Mouse (Mus musculus): ENCODE data around the gene Heg1.
A peak's percentile ranks its signal among the peaks of the same experiment; 100 is the strongest.

Heg1 gene

GRCm38 (mm10) chr16:33677901-33678300 is 6.3 kb upstream of the Heg1 start:
- no peak for DNase-seq

- DNase-seq, result no peak
Measured at GRCm38 (mm10) chr16:33680271-33680670, 3.9 kb upstream of the Heg1 start.

GRCm38 (mm10) chr16:33680816-33681215 is 3.4 kb upstream of the Heg1 start:
- no peak for DNase-seq

GRCm38 (mm10) chr16:33681661-33682060 is 2.5 kb upstream of the Heg1 start:
- no peak for DNase-seq

DNA sequence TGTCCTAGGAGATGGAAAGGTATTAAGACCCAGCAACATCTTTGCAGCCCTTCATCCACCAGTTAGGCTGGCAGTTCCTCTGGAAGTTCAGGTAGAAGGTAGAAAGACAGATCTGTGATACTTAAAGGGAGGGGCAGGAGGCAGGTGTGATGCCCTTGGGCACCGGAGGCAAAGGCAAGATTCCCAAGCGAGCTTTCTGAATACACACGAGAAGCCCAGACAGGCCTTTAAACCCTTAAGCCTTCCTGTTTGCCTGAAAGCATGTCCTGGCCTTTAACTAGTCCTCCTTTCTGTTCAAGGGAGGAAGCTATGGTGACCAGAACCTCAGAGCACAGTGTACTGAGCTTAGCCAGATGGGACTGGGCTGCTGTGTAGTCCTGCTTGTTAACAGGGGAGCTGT is 1.5 kb upstream of the Heg1 start:
- no peak for DNase-seq

GRCm38 (mm10) chr16:33683206-33684161 is 686 bp upstream of the Heg1 start:
- DNase-seq, result no peak

GRCm38 (mm10) chr16:33684703-33685701 is 832 bp downstream of the Heg1 start:
- DNase-seq, result no peak

DNA sequence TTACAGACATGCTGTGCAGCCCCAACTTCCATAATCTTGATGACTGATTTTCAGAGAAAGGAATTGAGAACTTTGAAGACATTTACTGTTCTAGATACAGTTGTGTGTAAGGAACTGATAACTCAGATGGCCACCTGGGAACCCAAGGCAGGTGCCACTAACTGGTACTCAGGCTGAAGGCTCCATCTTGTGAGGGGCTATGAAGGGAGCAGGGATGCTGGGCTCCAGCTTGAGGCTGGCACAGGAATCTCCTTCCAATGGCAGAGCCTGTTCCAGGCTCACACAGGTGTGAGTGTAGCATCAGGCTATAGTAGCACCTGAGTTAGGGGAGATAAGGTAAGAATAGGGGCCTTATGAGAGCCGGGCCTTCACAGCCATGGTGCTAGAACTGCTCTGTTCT is 1.9 kb downstream of the Heg1 start:
- DNase-seq, result no peak

- DNase-seq, result no peak
Measured at GRCm38 (mm10) chr16:33687724-33688123, 3.6 kb downstream of the Heg1 start.

DNA sequence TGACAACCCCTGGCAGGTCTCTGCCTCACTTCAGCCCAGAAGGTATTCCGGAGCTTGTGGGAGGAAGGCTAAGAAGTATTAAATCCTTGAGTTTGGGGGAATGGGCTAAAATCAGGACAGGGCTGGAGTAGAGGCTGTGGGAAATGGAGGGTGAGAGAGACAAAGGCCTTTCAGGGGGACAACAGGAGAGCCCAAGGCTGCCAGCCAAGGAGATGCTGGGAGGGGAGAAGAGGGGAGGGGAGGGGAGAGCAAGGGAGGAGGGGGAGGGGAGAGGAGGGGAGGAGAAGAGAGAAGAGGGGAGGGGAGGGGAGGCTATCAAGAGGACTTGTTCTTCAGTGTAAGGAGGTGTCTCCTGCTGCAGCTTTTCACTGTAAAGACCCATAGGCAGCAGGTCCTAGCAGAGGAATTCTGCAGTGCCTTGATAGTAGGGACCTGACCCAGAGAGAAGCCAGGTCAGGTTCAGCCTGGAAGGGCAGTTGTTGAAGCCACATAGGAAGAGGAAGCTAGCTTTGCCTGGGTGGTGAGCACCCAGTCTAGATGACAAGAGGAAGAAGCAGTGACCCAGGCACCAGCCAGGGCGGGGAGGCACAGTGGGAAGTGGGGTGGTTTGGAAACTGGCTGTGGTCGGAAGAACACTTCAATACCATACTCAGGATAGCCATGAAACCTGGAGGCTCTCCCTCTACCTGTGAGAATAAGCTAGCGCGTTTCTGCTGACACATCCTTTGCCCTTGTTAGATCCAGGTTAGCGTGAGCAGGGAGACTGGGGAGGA is 7.0 kb downstream of the Heg1 start:
- DNase-seq, result no peak

DNA sequence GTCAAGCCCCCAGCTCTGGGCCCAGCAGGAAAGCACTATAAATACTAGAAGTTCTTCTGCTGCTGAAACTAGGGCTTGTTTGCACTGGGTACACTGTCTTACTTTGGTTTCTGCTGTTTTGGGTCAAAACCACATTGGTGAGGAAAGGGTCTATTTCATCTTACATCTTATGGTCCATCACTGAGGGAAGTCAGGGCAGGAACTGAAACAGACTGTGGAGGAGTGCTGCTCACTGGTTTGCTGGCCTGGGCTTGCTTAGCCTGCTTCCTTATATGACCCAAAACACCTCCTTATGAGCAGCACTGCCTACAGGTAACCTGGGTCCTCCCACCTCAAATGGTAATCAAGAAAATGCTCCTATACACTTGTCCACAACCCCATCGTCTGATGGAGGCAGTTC is 9.4 kb downstream of the Heg1 start:
- DNase-seq, result no peak

DNA sequence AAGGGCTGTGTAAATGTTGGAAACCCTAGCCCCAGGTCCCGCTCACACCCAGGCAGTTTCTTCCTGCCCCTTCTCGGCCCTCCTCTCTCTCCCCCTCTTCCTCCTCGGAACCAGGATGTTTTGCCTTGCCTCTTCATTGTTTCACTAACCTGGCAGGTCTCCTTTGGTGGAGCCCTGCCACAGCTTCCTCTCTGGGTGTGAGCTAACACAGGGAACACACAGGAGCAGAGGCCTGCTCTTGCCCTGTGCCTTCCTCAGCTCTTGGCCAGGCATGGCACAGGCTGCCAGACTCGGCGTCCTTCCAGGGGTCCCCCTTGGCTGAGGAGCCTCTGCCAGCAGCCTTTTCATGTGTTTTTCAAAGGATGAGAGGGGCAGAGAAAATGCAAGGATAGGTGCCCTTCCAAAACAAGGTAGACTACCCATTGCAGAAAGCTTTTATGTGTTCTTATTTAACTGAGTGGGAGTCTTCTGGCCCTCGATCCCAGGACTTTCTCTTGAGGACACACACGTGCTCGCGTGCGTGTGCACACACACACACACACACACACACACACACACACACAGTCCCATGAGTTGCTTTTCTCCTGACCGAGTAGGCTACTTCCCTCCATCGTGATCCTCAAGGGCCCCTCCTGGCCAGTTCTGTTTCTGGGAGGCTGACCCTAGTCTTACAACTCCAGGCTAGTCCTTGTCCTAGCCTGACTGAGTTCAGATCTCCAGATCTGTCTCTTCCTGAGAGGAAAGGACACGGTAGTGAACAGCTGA is 12.8 kb downstream of the Heg1 start:
- peak; percentile 72 for DNase-seq

DNA sequence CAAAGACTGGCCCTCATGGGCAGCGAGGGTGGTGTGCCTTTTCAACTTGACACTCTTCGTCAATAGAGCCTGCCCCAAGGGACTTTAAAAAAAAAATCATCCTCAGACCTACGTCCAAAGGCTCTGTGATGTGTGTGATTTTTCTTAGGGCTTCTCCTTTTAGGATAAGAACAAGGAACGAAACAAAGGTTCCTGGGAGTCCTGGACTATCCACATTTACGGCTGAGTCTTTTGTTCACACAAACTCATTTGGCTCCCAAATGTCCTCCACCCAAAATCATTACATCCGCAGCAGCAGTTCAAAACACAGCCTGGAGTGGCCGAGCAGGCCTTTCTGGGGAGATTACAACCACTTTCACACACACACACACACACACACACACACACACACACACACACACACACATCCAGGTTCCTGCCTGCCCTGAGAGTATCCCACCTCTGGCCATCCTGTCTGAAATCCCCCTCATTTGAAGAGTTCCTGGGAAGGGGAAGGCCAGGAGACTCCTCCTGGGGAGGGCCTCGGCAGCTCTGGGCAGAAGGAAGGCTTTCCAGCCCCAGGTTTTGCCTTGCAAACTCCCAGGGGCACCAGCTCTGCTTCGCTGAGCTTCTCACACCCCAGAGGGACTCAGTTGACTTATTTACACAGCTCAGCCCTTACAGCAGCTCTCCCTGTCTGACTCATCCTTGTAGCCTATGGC is 13.6 kb downstream of the Heg1 start:
- no peak for DNase-seq

- no peak for DNase-seq
Measured at GRCm38 (mm10) chr16:33698277-33698790, 14.2 kb downstream of the Heg1 start.

- DNase-seq, result no peak
Measured at GRCm38 (mm10) chr16:33700584-33700983, 16.4 kb downstream of the Heg1 start.

DNA sequence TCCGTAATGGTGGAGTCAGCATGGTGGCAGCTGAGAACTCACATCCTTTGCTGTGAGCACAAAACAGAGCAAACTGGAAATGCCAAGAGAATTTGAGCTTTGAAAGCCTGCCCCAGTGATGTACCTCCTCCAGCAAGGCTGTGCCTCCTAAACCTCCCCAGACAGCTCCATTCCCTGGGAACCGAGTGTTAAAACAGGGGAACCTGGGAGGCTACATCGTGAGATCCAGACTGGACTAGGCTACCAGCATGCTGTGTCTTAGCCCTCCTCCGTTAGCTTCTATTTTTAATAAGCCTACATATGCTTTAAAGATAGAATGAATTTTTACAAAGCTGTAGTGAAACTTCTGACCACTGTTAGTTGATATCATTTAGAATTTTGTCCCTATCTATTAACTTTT is 17.7 kb downstream of the Heg1 start:
- no peak for DNase-seq

DNA sequence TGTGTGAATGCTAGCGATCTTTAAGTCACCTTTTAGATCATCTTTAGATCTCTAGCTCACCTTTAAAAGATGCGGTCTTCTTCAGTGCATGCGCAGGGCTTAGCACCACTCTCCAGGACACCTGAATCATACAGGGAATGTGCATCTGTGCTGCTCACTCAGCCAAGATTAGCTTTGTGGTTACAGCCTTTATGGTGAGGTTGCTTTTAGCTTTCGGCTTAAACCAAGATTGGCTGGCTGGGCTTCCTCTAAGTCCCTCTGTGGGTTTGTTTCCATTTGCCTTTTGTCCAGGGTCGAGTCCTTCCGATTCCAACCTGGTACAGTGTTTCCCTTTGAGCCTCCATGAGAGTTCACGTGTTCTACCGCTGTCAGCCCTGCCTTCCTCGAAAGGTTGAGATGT is 20.1 kb downstream of the Heg1 start:
- peak; percentile 57 for DNase-seq

- no peak for DNase-seq
Measured at GRCm38 (mm10) chr16:33705258-33705657, 21.1 kb downstream of the Heg1 start.

GRCm38 (mm10) chr16:33706111-33706890 is 22.1 kb downstream of the Heg1 start:
- DNase-seq, result no peak

DNA sequence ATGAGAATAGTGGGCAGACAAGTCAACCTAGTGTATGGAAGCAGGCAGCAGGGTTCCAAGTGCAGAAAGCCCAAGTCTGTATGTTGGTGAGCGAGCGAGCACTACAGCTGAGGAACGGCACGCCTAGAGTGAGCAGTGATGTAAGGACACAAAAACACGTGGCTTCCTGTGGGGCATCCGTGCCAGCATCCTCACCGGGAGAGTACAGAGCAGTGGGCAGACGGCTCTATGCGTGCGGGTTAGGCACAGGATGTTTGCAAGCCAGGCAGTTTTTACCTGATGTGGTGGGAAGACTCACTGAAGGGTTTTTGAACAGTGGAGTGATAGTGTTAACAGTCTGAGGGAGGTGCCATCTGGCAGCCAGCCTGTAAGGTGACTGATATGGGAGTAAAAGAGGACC is 23.9 kb downstream of the Heg1 start:
- DNase-seq, result peak; percentile 55
